Mouse (Mus musculus) liver, embryonic 14.5 days (tissue): ENCODE measurements around the gene Casp7. TPM values are rescaled to one million over a fixed set of nuclear protein-coding genes. Genes with fewer than 3 reads are reported as not detected.

Source experiments
- ATAC-seq: fragments of 200-750 bp; cut with Nextera tagmentation; 2 replicates; pipeline ENCODE4 v1.8.0; 2017; ENCODE audit warnings: moderate number of reproducible peaks, mild to moderate bottlenecking, moderate library complexity; ENCODE audit not compliant: insufficient read depth
- DNase-seq, 3 experiments: peaks; one replicate each; pipeline ENCODE4 v3.0.0-alpha.2; 2012 to 2013; ENCODE audit warnings: low read depth in 3 of 3, low spot score in 3 of 3
- H3K27ac ChIP-seq: fragments of 300-500 bp; sonication (generic); 2 replicates; pipeline ENCODE4 v1.5.1; 2014; ENCODE audit warnings: moderate library complexity, mild to moderate bottlenecking, control low read depth, inconsistent platforms
- H3K27me3 ChIP-seq: fragments of 300-500 bp; sonication (generic); 2 replicates; pipeline ENCODE4 v1.6.1; 2014; ENCODE audit warnings: mild to moderate bottlenecking, low read length, moderate library complexity; ENCODE audit not compliant: control insufficient read depth, insufficient read depth
- H3K36me3 ChIP-seq: fragments of 300-500 bp; sonication (generic); replicated peaks from 2 replicates; pipeline ENCODE4 v1.6.1; 2014; ENCODE audit warnings: low read depth; ENCODE audit not compliant: control insufficient read depth, insufficient read depth
- H3K4me1 ChIP-seq, 2 experiments: fragments of 200-500 bp in 1 of 2; fragments of 300-500 bp in 1 of 2; sonication (generic) in 1 of 2; replicated peaks; 2 replicates each; pipeline ENCODE4 v1.6.1; 2012 to 2014; ENCODE audit warnings: antibody characterized with exemption in 1 of 2, inconsistent platforms in 1 of 2, low read length in 1 of 2; ENCODE audit not compliant: control insufficient read depth in 2 of 2, insufficient read depth in 2 of 2
- H3K4me2 ChIP-seq: fragments of 300-500 bp; sonication (generic); 2 replicates; pipeline ENCODE4 v1.6.1; 2014; ENCODE audit warnings: low read depth, mild to moderate bottlenecking, control low read depth, moderate library complexity
- H3K4me3 ChIP-seq, 2 experiments: fragments of 200-500 bp in 1 of 2; fragments of 300-500 bp in 1 of 2; sonication (generic) in 1 of 2; 2 replicates each; pipeline ENCODE4 v1.5.1; 2012 to 2014; ENCODE audit warnings: low read depth in 2 of 2, low read length in 2 of 2, mild to moderate bottlenecking in 2 of 2, control low read depth in 1 of 2, inconsistent platforms in 1 of 2, moderate library complexity in 1 of 2; ENCODE audit not compliant: insufficient read depth in 1 of 2
- H3K9ac ChIP-seq: fragments of 300-500 bp; sonication (generic); replicated peaks from 2 replicates; pipeline ENCODE4 v1.6.1; 2014; ENCODE audit warnings: mild to moderate bottlenecking, control low read depth, moderate library complexity
- H3K9me3 ChIP-seq: fragments of 300-500 bp; sonication (generic); 2 replicates; pipeline ENCODE4 v1.6.1; 2016; ENCODE audit warnings: low read length, mixed read lengths; ENCODE audit not compliant: control insufficient read depth
- CTCF ChIP-seq: IDR thresholded peaks from 2 replicates; pipeline ENCODE4 v1.5.1; 2016; ENCODE audit warnings: antibody characterized with exemption, low read depth, control low read depth
- EP300 ChIP-seq: IDR thresholded peaks from 2 replicates; pipeline ENCODE4 v1.6.1; 2016; ENCODE audit warnings: antibody characterized with exemption, low read depth
- WGBS: fragments of 180-500 bp; shearing (Covaris S2); extraction: QIAGEN DNeasy Blood & Tissue Kit; methylation state at CpG from one replicate; pipeline ENCODE4 v1.1.7; 2014; ENCODE audit not compliant: insufficient replicate concordance; 5-methylcytosine and 5-hydroxymethylcytosine counted together
- polyA plus RNA-seq, 2 experiments: library from polyadenylated mRNA; depleted of rRNA in 1 of 2; stranded (reverse) in 1 of 2; unstranded in 1 of 2; fragments of >200 nt; fragmentation: Nextera tagmentation in 1 of 2; extraction: Ambion mirVana in 1 of 2; gene quantifications; 2 replicates each; pipeline versions ENCODE4 v1.2.1 to v1.2.3; 2012 to 2014

The Casp7 gene
- polyA plus RNA-seq, 2 experiments: 9.5 to 13.2 TPM

DNA sequence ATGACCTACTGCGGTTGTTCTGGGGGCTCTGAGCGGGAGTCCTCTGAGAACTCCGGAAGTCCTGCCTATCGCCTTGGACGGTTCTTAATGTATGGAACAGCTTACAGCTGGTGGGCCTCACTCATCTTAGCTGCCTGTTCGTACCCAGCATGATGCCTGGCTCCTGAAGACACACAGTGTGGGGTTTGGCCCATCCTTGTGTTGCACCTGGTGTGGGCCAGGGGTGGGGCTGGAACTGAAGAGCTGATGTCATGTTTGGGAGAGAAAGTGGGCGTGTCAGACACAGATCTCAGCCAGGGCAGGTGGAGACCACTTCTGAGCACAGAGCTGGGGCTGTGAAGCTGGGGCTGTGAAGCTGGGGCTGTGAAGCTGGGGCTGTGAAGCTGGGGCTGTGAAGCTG is 16.6 kb upstream of the Casp7 start:
- H3K27me3 ChIP-seq: no peaks in the 10 kb centered on the region
- H3K9me3 ChIP-seq: no peaks in the 10 kb centered on the region; the same call in 1 of the 2 replicates
- 67% methylated on average over 7 of the region's 7 CpGs for WGBS
- no peak overlapping the region for H3K27ac ChIP-seq
- ATAC-seq: peak; percentile 23; the same call in 1 of the 2 replicates
- no peak overlapping the region for H3K9ac ChIP-seq
- no peak for DNase-seq
- TF ChIP-seq CTCF: no peak
- no peak for TF ChIP-seq EP300
- H3K4me3 ChIP-seq: no peak overlapping the region
- peaks cover 8 to 23% of the 10 kb centered on the region in 2 experiments for H3K4me1 ChIP-seq
- H3K36me3 ChIP-seq: no peaks in the 10 kb centered on the region
- H3K4me2 ChIP-seq: no peak overlapping the region

DNA sequence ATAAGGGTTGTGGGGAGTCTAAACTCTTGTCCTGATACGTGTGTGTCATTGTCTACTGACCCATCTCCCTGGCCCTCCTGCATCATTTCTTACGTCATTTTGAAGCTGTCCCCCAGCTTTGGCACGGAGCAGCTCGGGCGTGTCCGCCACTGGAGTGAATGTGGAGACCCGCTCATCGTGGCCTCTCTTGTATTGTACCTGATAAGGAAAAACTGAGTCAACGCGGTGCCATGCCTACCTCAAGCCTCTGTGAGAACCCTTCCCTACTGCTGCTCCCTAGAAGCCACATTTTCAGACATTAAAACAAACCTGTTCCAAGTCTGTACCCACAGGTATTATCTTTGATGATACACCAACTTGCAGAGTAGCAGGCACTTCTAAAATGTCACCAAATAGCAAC is 15.5 kb upstream of the Casp7 start:
- H3K27ac ChIP-seq: no peak overlapping the region
- ATAC-seq (no peak), DNase-seq (no peak)
- H3K4me3 ChIP-seq: no peak overlapping the region
- TF ChIP-seq CTCF (no peak), EP300 (no peak)
- H3K9me3 ChIP-seq: no peaks in the 10 kb centered on the region; the same call in 1 of the 2 replicates
- 21% methylated on average over 10 of the region's 10 CpGs for WGBS
- H3K4me2 ChIP-seq: no peak overlapping the region
- no peak overlapping the region for H3K9ac ChIP-seq
- no peaks in the 10 kb centered on the region for H3K27me3 ChIP-seq
- H3K36me3 ChIP-seq: no peaks in the 10 kb centered on the region
- peaks cover 8 to 23% of the 10 kb centered on the region in 2 experiments for H3K4me1 ChIP-seq

- H3K4me3 ChIP-seq: no peak overlapping the region
- H3K9ac ChIP-seq: no peak overlapping the region
- H3K9me3 ChIP-seq: no peaks in the 10 kb centered on the region
- peaks cover 10 to 24% of the 10 kb centered on the region in 2 experiments for H3K4me1 ChIP-seq
- no peak for ATAC-seq
- WGBS: 83% methylated on average over 5 of the region's 5 CpGs
- H3K4me2 ChIP-seq: no peak overlapping the region
- no peak for TF ChIP-seq CTCF
- TF ChIP-seq EP300: no peak
- no peaks in the 10 kb centered on the region for H3K27me3 ChIP-seq
- no peak for DNase-seq
- no peaks in the 10 kb centered on the region for H3K36me3 ChIP-seq
- H3K27ac ChIP-seq: no peak overlapping the region
Measured at GRCm38 (mm10) chr19:56385546-56385945, 11.4 kb upstream of the Casp7 start.

GRCm38 (mm10) chr19:56386095-56386494 is 10.8 kb upstream of the Casp7 start:
- Histone ChIP-seq H3K9ac (no peak overlapping the region), H3K4me1 (peaks cover 16 to 27% of the 10 kb centered on the region in 2 experiments), H3K4me2 (no peak overlapping the region), H3K36me3 (no peaks in the 10 kb centered on the region), H3K27ac (no peak overlapping the region), H3K9me3 (no peaks in the 10 kb centered on the region), H3K4me3 (no peak overlapping the region), H3K27me3 (no peaks in the 10 kb centered on the region)
- DNase-seq: no peak
- no peak for TF ChIP-seq CTCF
- TF ChIP-seq EP300: no peak
- no peak for ATAC-seq
- WGBS: 68% methylated on average over 10 of the region's 10 CpGs

DNA sequence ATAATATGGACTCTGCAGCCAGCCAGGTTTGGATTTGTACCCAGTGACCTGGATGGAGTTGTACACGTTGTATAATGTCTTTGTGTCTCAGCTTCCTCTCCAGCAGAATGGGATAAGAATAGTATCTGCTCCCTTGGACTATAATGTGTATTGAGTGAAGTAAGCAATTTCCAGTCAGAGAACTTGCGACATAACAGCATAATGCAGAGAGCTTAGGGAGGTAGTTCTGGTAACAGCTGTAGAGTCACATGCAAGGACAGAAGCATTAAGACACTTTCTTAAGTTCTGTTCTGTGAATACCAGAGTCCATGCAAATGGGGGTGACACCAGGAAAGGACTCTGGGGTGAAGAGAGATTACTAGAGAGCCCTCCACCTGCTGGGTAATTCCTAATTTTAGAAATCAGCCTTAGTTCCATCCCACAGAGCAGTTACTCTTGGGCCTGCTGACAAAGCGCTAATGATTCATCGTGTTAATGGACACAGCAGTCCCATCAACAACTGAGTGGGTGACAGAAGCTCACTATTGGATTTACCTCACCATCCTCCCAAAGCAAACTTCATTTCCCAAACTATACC is 9.1 kb upstream of the Casp7 start:
- ATAC-seq: no peak
- Histone ChIP-seq H3K4me1 (peaks cover 31 to 33% of the 10 kb centered on the region in 2 experiments), H3K27ac (no peak overlapping the region), H3K9me3 (no peaks in the 10 kb centered on the region), H3K36me3 (no peaks in the 10 kb centered on the region), H3K9ac (no peak overlapping the region), H3K27me3 (no peaks in the 10 kb centered on the region), H3K4me2 (no peak overlapping the region), H3K4me3 (no peak overlapping the region)
- WGBS: 60% methylated on average over 4 of the region's 4 CpGs
- no peak for DNase-seq
- no peak for TF ChIP-seq CTCF
- no peak for TF ChIP-seq EP300
